8 mouse cellular contexts compared by ENCODE assay signal in genomic region chr5:110779276-110779997, GRCm38 (mm10). TPM values are rescaled to one million over a fixed set of nuclear protein-coding genes. Genes with fewer than 3 reads are reported as not detected.
DNase-seq lines count a peak whose midpoint lies in the region; ATAC-seq and TF ChIP-seq lines count a peak whose summit lies in the region.

No protein-coding gene starts in this region.

- no peak for ATAC-seq in forebrain, embryonic 14.5 days
- no peak for ATAC-seq in liver, embryonic 16.5 days (ENCODE audit: low read depth)
- no peak for ATAC-seq in megakaryocyte progenitor cell, adult 5-6 weeks (replicated peaks; ENCODE audit: poor library complexity)

- peaks cover 3% of the 10 kb centered on the region for H3K4me1 ChIP-seq in ES-Bruce4 (ENCODE audit: control insufficient read depth, insufficient read depth, low read length)
- peaks cover 4% of the 10 kb centered on the region for H3K4me1 ChIP-seq in forebrain, embryonic 14.5 days (ENCODE audit: control insufficient read depth, insufficient read depth, low read length)
- H3K4me1 ChIP-seq in liver, embryonic 16.5 days (ENCODE audit: control insufficient read depth, low read depth, low read length) = peaks cover 41% of the 10 kb centered on the region

- no peak for TF ChIP-seq EP300 in ES-Bruce4 (IDR thresholded peaks at IDR 0.05; ENCODE audit: insufficient read depth, low read depth, low read length)

- H3K9ac ChIP-seq in ES-Bruce4 (ENCODE audit: low read depth, poor library complexity, severe bottlenecking) = peak overlapping the region; percentile 84
- H3K9ac ChIP-seq in forebrain, embryonic 14.5 days (ENCODE audit: low read length) = peak overlapping the region; percentile 77
- peak overlapping the region; percentile 78 for H3K9ac ChIP-seq in liver, embryonic 16.5 days (ENCODE audit: low read depth, low read length)

- no peaks in the 10 kb centered on the region for H3K9me3 ChIP-seq in ES-Bruce4 (replicated peaks; ENCODE audit: control insufficient read depth, insufficient read depth, low read length, poor library complexity, severe bottlenecking)
- no peaks in the 10 kb centered on the region for H3K9me3 ChIP-seq in forebrain, embryonic 14.5 days (replicated peaks; ENCODE audit: control insufficient read depth, low read length)
- no peaks in the 10 kb centered on the region for H3K9me3 ChIP-seq in liver, embryonic 16.5 days (replicated peaks; ENCODE audit: control insufficient read depth, low read length)

- intact Hi-C loops in heart, postnatal 10 days (cut with DNase I) = no loop called here
- intact Hi-C loops in gastrocnemius, postnatal 36 days (cut with DNase I) = no loop called here
- intact Hi-C loops in left cerebral cortex, postnatal 25 days (cut with DNase I) = no loop called here

- H3K36me3 ChIP-seq in ES-Bruce4 (ENCODE audit: control insufficient read depth, insufficient read depth, low read length, poor library complexity, severe bottlenecking) = peaks cover 9% of the 10 kb centered on the region; the same call in 1 of the 2 replicates
- H3K36me3 ChIP-seq in forebrain, embryonic 14.5 days (ENCODE audit: control insufficient read depth, insufficient read depth, low read length) = peaks cover 19% of the 10 kb centered on the region
- peaks cover 12% of the 10 kb centered on the region for H3K36me3 ChIP-seq in liver, embryonic 16.5 days (ENCODE audit: control insufficient read depth, insufficient read depth)

- peak; percentile 92 for DNase-seq in heart, adult 11 months
- DNase-seq in heart, postnatal 10 days = no peak
- no peak for DNase-seq in forebrain, embryonic 14.5 days (ENCODE audit: low spot score)
- DNase-seq in gastrocnemius, postnatal 36 days = no peak
- no peak for DNase-seq in left cerebral cortex, postnatal 25 days (ENCODE audit: low spot score in 2 of 2)

- H3K27ac ChIP-seq in ES-Bruce4 (ENCODE audit: insufficient read depth, low read length) = no peak overlapping the region
- no peak overlapping the region for H3K27ac ChIP-seq in forebrain, embryonic 14.5 days (ENCODE audit: low read depth, low read length)
- 0 out of 2 replicates have a peak overlapping the region, but pooled peaks have one; percentile 2 for H3K27ac ChIP-seq in liver, embryonic 16.5 days (ENCODE audit: low read length)

- peak overlapping the region; percentile 92 for H3K4me2 ChIP-seq in forebrain, embryonic 14.5 days (ENCODE audit: low read length)
- peak overlapping the region; percentile 100 for H3K4me2 ChIP-seq in liver, embryonic 16.5 days (ENCODE audit: low read depth, low read length)

- WGBS in forebrain, embryonic 14.5 days = 23% methylated on average over 15 of the region's 15 CpGs
- 11% methylated on average over 15 of the region's 15 CpGs for WGBS in liver, embryonic 16.5 days (ENCODE audit: insufficient replicate concordance)

- H3K27me3 ChIP-seq in ES-Bruce4 (ENCODE audit: control insufficient read depth, insufficient read depth, low read length, poor library complexity, severe bottlenecking) = no peaks in the 10 kb centered on the region
- no peaks in the 10 kb centered on the region for H3K27me3 ChIP-seq in forebrain, embryonic 14.5 days (replicated peaks; ENCODE audit: control insufficient read depth, insufficient read depth, low read length)
- no peaks in the 10 kb centered on the region for H3K27me3 ChIP-seq in liver, embryonic 16.5 days (ENCODE audit: control insufficient read depth, insufficient read depth, low read depth, low read length)

- H3K4me3 ChIP-seq in ES-Bruce4 (ENCODE audit: low read depth, low read length) = peak overlapping the region; percentile 78
- peak overlapping the region; percentile 74 for H3K4me3 ChIP-seq in forebrain, embryonic 14.5 days (ENCODE audit: low read depth, low read length)
- H3K4me3 ChIP-seq in liver, embryonic 16.5 days (ENCODE audit: low read depth, low read length) = peak overlapping the region; percentile 77

- no peak for TF ChIP-seq CTCF in ES-Bruce4 (IDR thresholded peaks at IDR 0.05; ENCODE audit: low read depth, low read length)

- TF ChIP-seq POLR2A in ES-Bruce4 (IDR thresholded peaks at IDR 0.05; ENCODE audit: insufficient read depth, low read length) = no peak

RNA-seq across cellular contexts. Expression of gene Pus1, which starts 1.0 kb away (rescaled TPM):
- total RNA-seq in heart, postnatal 10 days (2021) = 10 to 100 TPM; 19.3 to 23.8 TPM
- polyA plus RNA-seq in ES-Bruce4 (2011; ENCODE audit: insufficient read depth, insufficient read length, low read depth, missing spikeins) = 30.9 and 32.4 TPM in 2 replicates
- 13.8 and 14.9 TPM in 2 replicates for polyA plus RNA-seq in forebrain, embryonic 14.5 days (2014; fragmentation: Nextera tagmentation; extraction: Ambion mirVana)
- polyA plus RNA-seq in liver, embryonic 16.5 days (2015; fragmentation: Nextera tagmentation; extraction: Ambion mirVana) = 24.5 and 24.6 TPM in 2 replicates
- total RNA-seq in megakaryocyte progenitor cell, adult 5-6 weeks (2015) = 20.1 and 22.3 TPM in 2 replicates
- total RNA-seq in megakaryocyte progenitor cell, adult 5-6 weeks (2017) = 60.3 and 68.1 TPM in 2 replicates
- total RNA-seq in gastrocnemius, postnatal 36 days (2021) = 1 to 10 TPM; 8.1 to 9.7 TPM
- total RNA-seq in left cerebral cortex, postnatal 25 days (2021) = 10 to 100 TPM; 18.2 to 21.4 TPM

RNA-seq across cellular contexts. Expression of gene Ep400, which starts 8.9 kb away (rescaled TPM):
- 10 to 100 TPM; 53.3 to 58.7 TPM for total RNA-seq in heart, postnatal 10 days (2021)
- polyA plus RNA-seq in ES-Bruce4 (2011; ENCODE audit: insufficient read depth, insufficient read length, low read depth, missing spikeins) = 100 and 104 TPM in 2 replicates
- polyA plus RNA-seq in forebrain, embryonic 14.5 days (2014; fragmentation: Nextera tagmentation; extraction: Ambion mirVana) = 25.8 and 39.5 TPM in 2 replicates
- 21.8 and 25.1 TPM in 2 replicates for polyA plus RNA-seq in liver, embryonic 16.5 days (2015; fragmentation: Nextera tagmentation; extraction: Ambion mirVana)
- 94.1 and 115 TPM in 2 replicates for total RNA-seq in megakaryocyte progenitor cell, adult 5-6 weeks (2015)
- 41.0 and 41.7 TPM in 2 replicates for total RNA-seq in megakaryocyte progenitor cell, adult 5-6 weeks (2017)
- 10 to 100 TPM; 21.4 TPM for total RNA-seq in gastrocnemius, postnatal 36 days (2021)
- 100 to 1,000 TPM in 1 of 2 experiments, 10 to 100 TPM in 1; 92.6 to 100 TPM for total RNA-seq in left cerebral cortex, postnatal 25 days (2021)

RNA-seq across cellular contexts. Expression of gene Ulk1, which starts 30.5 kb away (rescaled TPM):
- 10 to 100 TPM; 70.5 to 75.6 TPM for total RNA-seq in heart, postnatal 10 days (2021)
- polyA plus RNA-seq in ES-Bruce4 (2011; ENCODE audit: insufficient read depth, insufficient read length, low read depth, missing spikeins) = 126 and 129 TPM in 2 replicates
- polyA plus RNA-seq in forebrain, embryonic 14.5 days (2014; fragmentation: Nextera tagmentation; extraction: Ambion mirVana) = 44.9 and 59.8 TPM in 2 replicates
- polyA plus RNA-seq in liver, embryonic 16.5 days (2015; fragmentation: Nextera tagmentation; extraction: Ambion mirVana) = 12.5 and 13.7 TPM in 2 replicates
- 13.7 and 16.4 TPM in 2 replicates for total RNA-seq in megakaryocyte progenitor cell, adult 5-6 weeks (2015)
- total RNA-seq in megakaryocyte progenitor cell, adult 5-6 weeks (2017) = 4.1 and 5.9 TPM in 2 replicates
- 10 to 100 TPM; 46.3 to 49.4 TPM for total RNA-seq in gastrocnemius, postnatal 36 days (2021)
- total RNA-seq in left cerebral cortex, postnatal 25 days (2021) = 10 to 100 TPM; 66.8 to 72.7 TPM
